Mouse (Mus musculus): ENCODE measurements around the gene Sema4b. TPM values are rescaled to one million over a fixed set of nuclear protein-coding genes. Genes with fewer than 3 reads are reported as not detected.

Gene Sema4b
- polyA plus RNA-seq, 1 experiment from 2014 or later: 21.1 TPM

- no peak overlapping the region for H3K27ac ChIP-seq (ENCODE audit: low read depth, low read length)
- 0 out of 2 replicates have a peak overlapping the region, but pooled peaks have one; percentile 13 for H3K9ac ChIP-seq (ENCODE audit: low read depth, low read length)
- H3K36me3 ChIP-seq (ENCODE audit: control insufficient read depth, insufficient read depth, low read length): no peaks in the 10 kb centered on the region
- H3K4me2 ChIP-seq (ENCODE audit: low read length): peak overlapping the region; percentile 80
- H3K9me3 ChIP-seq (ENCODE audit: control insufficient read depth, low read length): no peaks in the 10 kb centered on the region
- H3K4me3 ChIP-seq (ENCODE audit: low read length): peak overlapping the region; percentile 77
- H3K27me3 ChIP-seq (replicated peaks; ENCODE audit: control insufficient read depth, insufficient read depth, low read length): no peaks in the 10 kb centered on the region
- H3K4me1 ChIP-seq (ENCODE audit: control insufficient read depth, insufficient read depth, low read depth, low read length): peaks cover 62% of the 10 kb centered on the region
- WGBS: 76% methylated on average over 11 of the region's 11 CpGs
- no peak for ATAC-seq
Observed at GRCm38 (mm10) chr7:80199851-80200587, 13.4 kb downstream of the Sema4b start.

- Histone ChIP-seq H3K4me2 (ENCODE audit: low read length) (peak overlapping the region; percentile 80; the same call in 1 of the 2 replicates), H3K4me1 (ENCODE audit: control insufficient read depth, insufficient read depth, low read depth, low read length) (peaks cover 62% of the 10 kb centered on the region), H3K9me3 (ENCODE audit: control insufficient read depth, low read length) (no peaks in the 10 kb centered on the region), H3K4me3 (ENCODE audit: low read length) (no peak overlapping the region), H3K9ac (ENCODE audit: low read depth, low read length) (no peak overlapping the region), H3K27me3 (replicated peaks; ENCODE audit: control insufficient read depth, insufficient read depth, low read length) (no peaks in the 10 kb centered on the region), H3K27ac (ENCODE audit: low read depth, low read length) (no peak overlapping the region), H3K36me3 (ENCODE audit: control insufficient read depth, insufficient read depth, low read length) (no peaks in the 10 kb centered on the region)
- 87% methylated on average over 6 of the region's 6 CpGs for WGBS
- no peak for ATAC-seq
Observed at GRCm38 (mm10) chr7:80200588-80200945, 13.9 kb downstream of the Sema4b start.

- Histone ChIP-seq H3K27ac (ENCODE audit: low read depth, low read length) (no peak overlapping the region), H3K9ac (ENCODE audit: low read depth, low read length) (no peak overlapping the region), H3K27me3 (replicated peaks; ENCODE audit: control insufficient read depth, insufficient read depth, low read length) (no peaks in the 10 kb centered on the region), H3K36me3 (ENCODE audit: control insufficient read depth, insufficient read depth, low read length) (no peaks in the 10 kb centered on the region), H3K9me3 (ENCODE audit: control insufficient read depth, low read length) (no peaks in the 10 kb centered on the region), H3K4me3 (ENCODE audit: low read length) (no peak overlapping the region), H3K4me2 (ENCODE audit: low read length) (no peak overlapping the region), H3K4me1 (ENCODE audit: control insufficient read depth, insufficient read depth, low read depth, low read length) (peaks cover 62% of the 10 kb centered on the region)
- WGBS: 91% methylated on average over 5 of the region's 5 CpGs
- no peak for ATAC-seq
Observed at GRCm38 (mm10) chr7:80200963-80201539, 14.4 kb downstream of the Sema4b start.

- Histone ChIP-seq H3K36me3 (ENCODE audit: control insufficient read depth, insufficient read depth, low read length) (no peaks in the 10 kb centered on the region), H3K27me3 (replicated peaks; ENCODE audit: control insufficient read depth, insufficient read depth, low read length) (no peaks in the 10 kb centered on the region), H3K27ac (ENCODE audit: low read depth, low read length) (peak overlapping the region; percentile 39; the same call in 1 of the 2 replicates), H3K9me3 (ENCODE audit: control insufficient read depth, low read length) (no peaks in the 10 kb centered on the region), H3K4me2 (ENCODE audit: low read length) (peak overlapping the region; percentile 15; the same call in 1 of the 2 replicates), H3K4me1 (ENCODE audit: control insufficient read depth, insufficient read depth, low read depth, low read length) (peaks cover 61% of the 10 kb centered on the region), H3K9ac (ENCODE audit: low read depth, low read length) (no peak overlapping the region), H3K4me3 (ENCODE audit: low read length) (no peak overlapping the region)
- whole genome bisulfite sequencing: 59% methylated on average over 15 of the region's 15 CpGs
- no peak for ATAC-seq
Observed at GRCm38 (mm10) chr7:80201888-80202540, 15.4 kb downstream of the Sema4b start.

GRCm38 (mm10) chr7:80202961-80203360 is 16.3 kb downstream of the Sema4b start:
- no peak for ATAC-seq
- H3K9ac ChIP-seq (ENCODE audit: low read depth, low read length): no peak overlapping the region
- WGBS: 86% methylated on average over 5 of the region's 5 CpGs
- no peaks in the 10 kb centered on the region for H3K9me3 ChIP-seq (ENCODE audit: control insufficient read depth, low read length)
- no peak overlapping the region for H3K4me3 ChIP-seq (ENCODE audit: low read length)
- H3K27ac ChIP-seq (ENCODE audit: low read depth, low read length): no peak overlapping the region; the same call in 1 of the 2 replicates
- no peak overlapping the region for H3K4me2 ChIP-seq (ENCODE audit: low read length)
- H3K27me3 ChIP-seq (replicated peaks; ENCODE audit: control insufficient read depth, insufficient read depth, low read length): no peaks in the 10 kb centered on the region
- no peaks in the 10 kb centered on the region for H3K36me3 ChIP-seq (ENCODE audit: control insufficient read depth, insufficient read depth, low read length)
- H3K4me1 ChIP-seq (ENCODE audit: control insufficient read depth, insufficient read depth, low read depth, low read length): peaks cover 56% of the 10 kb centered on the region

GRCm38 (mm10) chr7:80203638-80204096 is 17.0 kb downstream of the Sema4b start:
- Histone ChIP-seq H3K9me3 (ENCODE audit: control insufficient read depth, low read length) (no peaks in the 10 kb centered on the region), H3K36me3 (ENCODE audit: control insufficient read depth, insufficient read depth, low read length) (no peaks in the 10 kb centered on the region), H3K4me1 (ENCODE audit: control insufficient read depth, insufficient read depth, low read depth, low read length) (peaks cover 60% of the 10 kb centered on the region), H3K9ac (ENCODE audit: low read depth, low read length) (peak overlapping the region; percentile 22; the same call in 1 of the 2 replicates), H3K27ac (ENCODE audit: low read depth, low read length) (peak overlapping the region; percentile 8; the same call in 1 of the 2 replicates), H3K27me3 (replicated peaks; ENCODE audit: control insufficient read depth, insufficient read depth, low read length) (no peaks in the 10 kb centered on the region), H3K4me2 (ENCODE audit: low read length) (no peak overlapping the region), H3K4me3 (ENCODE audit: low read length) (no peak overlapping the region)
- no peak for ATAC-seq
- WGBS: 35% methylated on average over 12 of the region's 12 CpGs

- Histone ChIP-seq H3K36me3 (ENCODE audit: control insufficient read depth, insufficient read depth, low read length) (no peaks in the 10 kb centered on the region), H3K27ac (ENCODE audit: low read depth, low read length) (no peak overlapping the region)
- no peak for ATAC-seq
Observed at GRCm38 (mm10) chr7:80204362-80204761, 17.7 kb downstream of the Sema4b start.

GRCm38 (mm10) chr7:80204961-80205360 is 18.3 kb downstream of the Sema4b start:
- Histone ChIP-seq H3K4me3 (ENCODE audit: low read length) (no peak overlapping the region), H3K36me3 (ENCODE audit: control insufficient read depth, insufficient read depth, low read length) (no peaks in the 10 kb centered on the region), H3K4me2 (ENCODE audit: low read length) (no peak overlapping the region), H3K27ac (ENCODE audit: low read depth, low read length) (no peak overlapping the region), H3K4me1 (ENCODE audit: control insufficient read depth, insufficient read depth, low read depth, low read length) (peaks cover 54% of the 10 kb centered on the region), H3K9me3 (ENCODE audit: control insufficient read depth, low read length) (no peaks in the 10 kb centered on the region), H3K27me3 (replicated peaks; ENCODE audit: control insufficient read depth, insufficient read depth, low read length) (no peaks in the 10 kb centered on the region), H3K9ac (ENCODE audit: low read depth, low read length) (no peak overlapping the region)
- no peak for ATAC-seq
- 74% methylated on average over 7 of the region's 7 CpGs for WGBS

More at GRCm38 (mm10) chr7:80204362-80204761, 17.7 kb downstream of the Sema4b start:
- 86% methylated on average over 4 of the region's 4 CpGs for WGBS
- Histone ChIP-seq H3K4me1 (ENCODE audit: control insufficient read depth, insufficient read depth, low read depth, low read length) (peaks cover 60% of the 10 kb centered on the region), H3K9ac (ENCODE audit: low read depth, low read length) (no peak overlapping the region), H3K4me2 (ENCODE audit: low read length) (no peak overlapping the region), H3K27me3 (replicated peaks; ENCODE audit: control insufficient read depth, insufficient read depth, low read length) (no peaks in the 10 kb centered on the region), H3K4me3 (ENCODE audit: low read length) (no peak overlapping the region), H3K9me3 (ENCODE audit: control insufficient read depth, low read length) (no peaks in the 10 kb centered on the region)

Data from hindbrain, embryonic 16.5 days (tissue).